Mouse (Mus musculus) heart, postnatal 0 days (tissue): ENCODE measurements around the gene Fbxo24.

Experiments used
- CTCF ChIP-seq: IDR thresholded peaks from 2 replicates; pipeline ENCODE4 v1.5.1; 2016; ENCODE audit warnings: antibody characterized with exemption, control low read depth, low read depth
- EP300 ChIP-seq: IDR thresholded peaks from 2 replicates; pipeline ENCODE4 v1.6.1; 2016; ENCODE audit warnings: antibody characterized with exemption, low read depth

DNA sequence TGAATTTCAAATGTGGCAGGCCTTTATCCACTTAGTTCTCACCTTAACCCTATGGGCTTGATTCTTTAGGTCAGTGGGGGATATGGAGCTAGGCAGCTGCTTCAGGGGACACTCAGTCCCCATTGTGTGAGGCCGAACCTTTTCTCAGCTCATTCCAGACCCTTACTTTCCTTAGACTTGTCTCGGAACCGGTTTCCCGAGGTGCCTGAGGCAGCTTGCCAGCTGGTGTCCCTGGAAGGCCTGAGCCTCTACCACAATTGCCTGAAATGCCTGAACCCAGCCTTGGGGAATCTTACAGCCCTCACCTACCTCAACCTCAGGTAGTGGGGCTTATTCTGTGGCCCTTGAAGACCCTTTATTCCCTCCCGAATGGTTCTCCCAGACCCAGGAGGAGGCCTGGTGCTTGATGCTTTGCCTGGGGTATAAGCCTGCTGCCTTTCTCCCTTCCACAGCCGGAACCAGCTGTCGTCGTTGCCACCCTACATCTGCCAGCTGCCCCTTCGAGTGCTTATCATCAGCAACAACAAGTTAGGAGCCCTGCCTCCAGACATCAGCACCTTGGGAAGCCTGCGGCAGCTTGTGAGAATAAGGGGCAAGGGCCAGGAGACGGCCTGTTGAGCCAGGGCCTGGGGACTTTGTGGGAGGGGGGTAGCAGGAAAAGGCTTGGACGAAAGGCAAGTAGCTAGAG, 4.7 kb upstream of the Fbxo24 start:
- TF ChIP-seq EP300 (no peak), CTCF (no peak)
